Mouse (Mus musculus) gastrocnemius, adult 8-10 months (tissue): ENCODE measurements around the gene Inpp5a. TPM values are rescaled to one million over a fixed set of nuclear protein-coding genes. Genes with fewer than 3 reads are reported as not detected.

Experiments
- DNase-seq, 2 experiments: peaks; one replicate each; pipeline ENCODE4 v3.0.0; 2022; ENCODE audit warnings: low spot score in 2 of 2
- total RNA-seq, 4 experiments: library from RNA; stranded (reverse); gene quantifications; 2 replicates each; pipeline ENCODE4 v1.2.4; 2022

Inpp5a gene
- total RNA-seq, 4 experiments from 2014 or later, result 74.7 to 91.2 (median 87.5) TPM

- no peak for DNase-seq
Measured at GRCm38 (mm10) chr7:139530591-139531427, 141.9 kb downstream of the Inpp5a start.

- no peak for DNase-seq
Measured at GRCm38 (mm10) chr7:139531428-139531801, 142.5 kb downstream of the Inpp5a start.

- DNase-seq, result peak in 1 of 2 experiments; percentile 39
Measured at GRCm38 (mm10) chr7:139536331-139536730, 147.4 kb downstream of the Inpp5a start.

GRCm38 (mm10) chr7:139536831-139537230 is 147.9 kb downstream of the Inpp5a start:
- DNase-seq, result no peak

- no peak for DNase-seq
Measured at GRCm38 (mm10) chr7:139537831-139538230, 148.9 kb downstream of the Inpp5a start.

- DNase-seq, result peak; percentile 29 to 38
Measured at GRCm38 (mm10) chr7:139538541-139538940, 149.6 kb downstream of the Inpp5a start.

GRCm38 (mm10) chr7:139540601-139541000 is 151.7 kb downstream of the Inpp5a start:
- no peak for DNase-seq

GRCm38 (mm10) chr7:139541422-139541821 is 152.5 kb downstream of the Inpp5a start:
- DNase-seq, result no peak

- no peak for DNase-seq
Measured at GRCm38 (mm10) chr7:139544706-139545625, 156.1 kb downstream of the Inpp5a start.

GRCm38 (mm10) chr7:139547325-139547724 is 158.4 kb downstream of the Inpp5a start:
- DNase-seq, result no peak

GRCm38 (mm10) chr7:139550086-139550783 is 161.3 kb downstream of the Inpp5a start:
- DNase-seq, result no peak

- no peak for DNase-seq
Measured at GRCm38 (mm10) chr7:139551519-139551918, 162.6 kb downstream of the Inpp5a start.

GRCm38 (mm10) chr7:139556331-139556730 is 167.4 kb downstream of the Inpp5a start:
- DNase-seq, result no peak

- DNase-seq, result no peak
Measured at GRCm38 (mm10) chr7:139556746-139557526, 168.0 kb downstream of the Inpp5a start.

- DNase-seq, result no peak
Measured at GRCm38 (mm10) chr7:139559659-139560058, 170.8 kb downstream of the Inpp5a start.

GRCm38 (mm10) chr7:139563425-139563824 is 174.5 kb downstream of the Inpp5a start:
- DNase-seq, result no peak

- DNase-seq, result peak; percentile 33 to 62
Measured at GRCm38 (mm10) chr7:139564161-139564560, 175.3 kb downstream of the Inpp5a start.

GRCm38 (mm10) chr7:139565998-139566397 is 177.1 kb downstream of the Inpp5a start:
- no peak for DNase-seq

- DNase-seq, result no peak
Measured at GRCm38 (mm10) chr7:139566533-139566932, 177.6 kb downstream of the Inpp5a start.

- no peak for DNase-seq
Measured at GRCm38 (mm10) chr7:139570788-139571187, 181.9 kb downstream of the Inpp5a start.

GRCm38 (mm10) chr7:139572665-139573064 is 183.8 kb downstream of the Inpp5a start:
- no peak for DNase-seq
